Mouse (Mus musculus) heart, adult 2 months (tissue): Measurements from ENCODE around the gene Hoxc9.

Source experiments
- CTCF ChIP-seq: fragments of 200-600 bp; IDR thresholded peaks from 2 replicates; pipeline ENCODE4 v1.8.1; 2022; ENCODE audit warnings: antibody characterized with exemption, mild to moderate bottlenecking, moderate library complexity
- POLR2A ChIP-seq: fragments of 200-500 bp; IDR thresholded peaks from 2 replicates; pipeline ENCODE4 v1.6.1; 2011; ENCODE audit warnings: mild to moderate bottlenecking, low read depth, low read length, control low read depth; ENCODE audit not compliant: insufficient read depth

- TF ChIP-seq POLR2A (no peak), CTCF (no peak)
Observed at GRCm38 (mm10) chr15:102955833-102956640, 20.2 kb upstream of the Hoxc9 start.
